Mouse (Mus musculus): ENCODE measurements around the gene Atoh7.

- TF ChIP-seq ZC3H11A (IDR thresholded peaks at IDR 0.05; ENCODE audit: borderline replicate concordance, low read depth, low read length) (no peak), CHD2 (IDR thresholded peaks at IDR 0.05; ENCODE audit: low read depth, low read length) (no peak), MAFK (IDR thresholded peaks at IDR 0.05; ENCODE audit: insufficient read depth, low read depth, low read length) (no peak), HCFC1 (IDR thresholded peaks at IDR 0.05; ENCODE audit: borderline replicate concordance, insufficient read depth, low read length) (no peak)
These were observed 22.5 kb downstream of the Atoh7 start for GRCm38 (mm10) chr10:63121961-63122360.

Measured in ES-E14 (cell line).